Mouse (Mus musculus) CD8-positive naive resting alpha-beta T cell, adult 2 months (primary cell): ENCODE data around the gene Camta1.
A peak's percentile ranks its signal among the peaks of the same experiment; 100 is the strongest.

Source experiments
- DNase-seq, 2 experiments: peaks; one replicate each; pipeline ENCODE4 v3.0.0; 2022; ENCODE audit warnings: low read depth in 2 of 2, low spot score in 2 of 2

Camta1 gene

GRCm38 (mm10) chr4:151336413-151336812 lies 525.3 kb downstream of the Camta1 start:
- no peak for DNase-seq

- peak in 1 of 2 experiments; percentile 6 for DNase-seq
These were observed 526.5 kb downstream of the Camta1 start for GRCm38 (mm10) chr4:151334951-151335742.

GRCm38 (mm10) chr4:151332074-151332849 lies 529.4 kb downstream of the Camta1 start:
- DNase-seq: no peak

DNA sequence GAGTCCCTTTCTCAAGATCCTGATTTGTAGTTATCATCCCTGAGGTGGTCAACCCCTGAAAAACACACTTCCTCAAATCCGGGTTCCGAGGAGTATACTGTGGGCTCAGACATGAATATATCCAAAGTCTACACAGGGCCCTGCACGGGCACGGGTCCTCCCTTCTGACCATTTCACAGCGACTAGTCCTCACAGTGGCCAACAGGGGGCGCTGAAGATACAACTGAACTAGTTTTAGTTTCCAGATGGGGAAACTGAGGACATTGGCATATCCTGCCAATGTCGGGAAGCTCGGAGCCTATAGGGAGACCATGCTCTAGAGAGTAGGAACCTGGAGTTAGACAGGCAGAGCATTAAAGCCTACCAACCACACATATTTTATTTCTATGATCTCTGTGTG lies 530.7 kb downstream of the Camta1 start:
- no peak for DNase-seq

- DNase-seq: no peak
These were observed 533.6 kb downstream of the Camta1 start for GRCm38 (mm10) chr4:151328071-151328470.

GRCm38 (mm10) chr4:151326971-151327686 lies 534.5 kb downstream of the Camta1 start:
- no peak for DNase-seq

DNA sequence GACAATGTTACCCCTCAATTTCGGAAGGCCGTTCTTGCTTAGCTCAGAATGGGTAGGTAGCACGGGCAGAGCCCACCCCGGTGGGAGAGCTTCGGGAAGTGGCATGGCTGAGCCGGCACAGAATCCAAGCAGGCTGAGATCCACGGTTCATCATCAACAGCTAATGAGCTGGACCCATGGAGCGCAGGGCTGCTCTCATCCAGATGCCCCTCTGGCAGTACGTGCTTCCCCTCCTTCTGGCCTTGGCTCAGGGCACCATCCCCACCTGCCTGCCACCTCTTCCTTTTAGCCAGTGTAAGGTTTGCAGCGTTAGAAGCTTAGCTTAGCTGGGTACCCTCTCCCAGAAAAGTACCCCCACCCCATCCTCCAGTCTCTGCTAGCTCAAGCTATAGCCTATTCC lies 545.2 kb downstream of the Camta1 start:
- DNase-seq: no peak

DNA sequence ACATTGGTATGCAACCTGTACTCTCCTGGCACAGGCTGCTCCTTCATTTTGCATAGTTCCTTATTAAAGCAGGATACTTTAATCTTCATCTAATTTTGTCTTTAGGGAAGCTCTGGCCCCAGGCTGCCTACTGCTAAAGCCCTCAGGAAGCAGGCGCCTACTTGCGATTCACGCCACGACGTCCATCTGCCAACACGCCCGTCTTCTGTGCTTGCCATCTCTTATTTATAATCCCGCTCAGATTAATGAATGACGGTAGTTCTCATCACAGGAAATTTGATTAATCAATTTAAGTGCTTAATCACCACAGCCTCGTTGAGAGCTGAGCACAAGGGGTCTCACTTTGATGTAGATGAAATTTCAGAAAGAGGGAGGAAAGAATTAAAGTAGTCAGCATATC lies 546.0 kb downstream of the Camta1 start:
- no peak for DNase-seq

GRCm38 (mm10) chr4:151310773-151311172 lies 550.9 kb downstream of the Camta1 start:
- DNase-seq: no peak

GRCm38 (mm10) chr4:151310056-151310685 lies 551.5 kb downstream of the Camta1 start:
- no peak for DNase-seq

DNA sequence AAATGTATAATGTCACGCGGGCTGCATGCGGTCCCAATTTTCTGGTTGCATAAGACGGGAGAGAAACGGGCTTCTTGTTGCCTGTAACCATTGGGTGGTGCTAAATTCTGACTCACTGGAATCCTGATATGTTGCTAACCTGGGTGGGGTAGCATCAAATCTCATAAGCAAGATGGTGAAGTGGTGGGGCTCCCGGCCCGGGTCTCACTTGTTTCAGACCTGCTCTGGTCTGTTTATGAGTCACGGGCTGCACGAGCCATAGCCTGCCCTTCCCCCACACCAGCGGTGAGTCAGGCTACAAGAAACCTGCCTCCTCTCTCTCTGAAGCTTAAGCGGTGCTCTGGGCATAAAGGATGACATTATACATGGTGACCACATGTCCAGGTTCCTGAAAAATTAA lies 554.8 kb downstream of the Camta1 start:
- no peak for DNase-seq

DNA sequence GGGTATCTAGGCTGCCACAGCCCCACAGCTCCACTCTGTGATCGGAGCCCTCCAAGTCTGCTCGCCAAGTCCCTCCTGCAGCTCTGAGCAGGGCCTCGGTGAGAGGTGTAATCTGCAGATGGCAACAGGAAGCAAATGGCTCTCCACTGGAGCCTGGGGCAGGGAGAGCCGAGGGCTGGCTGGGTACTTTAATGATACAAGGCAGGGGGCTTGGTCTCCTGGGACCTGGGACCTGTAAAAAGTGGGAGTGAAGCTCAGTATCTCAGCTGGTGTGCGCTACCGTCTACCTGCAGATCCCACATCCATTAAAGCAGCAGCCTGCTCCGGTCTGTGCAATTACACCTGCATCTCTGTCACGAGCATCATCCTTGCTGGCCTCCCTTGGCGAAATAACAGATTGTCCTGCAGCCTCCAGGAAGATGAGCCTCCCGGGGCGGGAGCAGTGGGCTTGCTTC lies 555.3 kb downstream of the Camta1 start:
- no peak for DNase-seq

- no peak for DNase-seq
These were observed 555.9 kb downstream of the Camta1 start for GRCm38 (mm10) chr4:151305761-151306160.

DNA sequence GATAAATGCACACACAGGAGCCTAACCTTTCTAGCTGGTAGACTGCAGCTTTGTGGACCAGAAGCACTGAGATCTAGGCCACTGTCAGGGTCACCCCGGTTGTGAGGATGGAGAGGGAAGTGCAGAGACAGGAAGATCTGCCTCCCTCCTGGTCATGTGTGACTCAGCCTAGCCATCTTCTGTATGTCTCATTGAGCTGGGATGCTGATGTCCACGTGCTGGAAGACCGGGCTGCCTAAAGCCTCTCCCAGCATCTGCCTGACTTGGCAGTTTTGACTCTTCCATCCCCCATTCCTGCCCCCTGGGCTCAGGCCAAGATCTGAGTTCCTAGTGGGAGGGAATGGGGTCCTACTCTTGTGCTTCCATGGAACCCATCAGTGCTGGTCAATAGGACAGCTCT lies 557.7 kb downstream of the Camta1 start:
- no peak for DNase-seq

DNA sequence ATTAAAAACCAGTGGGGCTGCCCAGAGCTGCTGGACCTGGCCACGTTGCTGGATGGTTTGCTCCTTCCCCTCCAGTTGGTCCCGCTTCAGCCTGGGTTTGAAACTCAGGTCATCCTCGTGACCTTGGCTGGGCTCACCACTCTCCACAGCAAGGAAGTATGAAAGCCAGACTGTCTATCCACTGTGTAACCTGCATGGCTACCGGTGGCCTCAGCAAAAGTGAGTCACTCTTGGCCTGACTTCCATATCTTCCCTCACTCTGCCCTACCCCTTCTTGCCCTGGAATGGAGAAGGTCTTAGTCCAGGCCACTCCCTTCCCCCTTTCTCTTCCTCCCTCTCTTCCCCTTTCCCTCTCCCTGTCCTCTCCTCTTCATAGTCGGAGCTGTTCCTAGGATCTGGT lies 558.2 kb downstream of the Camta1 start:
- DNase-seq: no peak

- DNase-seq: no peak
These were observed 559.2 kb downstream of the Camta1 start for GRCm38 (mm10) chr4:151302195-151303126.

- no peak for DNase-seq
These were observed 560.3 kb downstream of the Camta1 start for GRCm38 (mm10) chr4:151301337-151301736.

DNA sequence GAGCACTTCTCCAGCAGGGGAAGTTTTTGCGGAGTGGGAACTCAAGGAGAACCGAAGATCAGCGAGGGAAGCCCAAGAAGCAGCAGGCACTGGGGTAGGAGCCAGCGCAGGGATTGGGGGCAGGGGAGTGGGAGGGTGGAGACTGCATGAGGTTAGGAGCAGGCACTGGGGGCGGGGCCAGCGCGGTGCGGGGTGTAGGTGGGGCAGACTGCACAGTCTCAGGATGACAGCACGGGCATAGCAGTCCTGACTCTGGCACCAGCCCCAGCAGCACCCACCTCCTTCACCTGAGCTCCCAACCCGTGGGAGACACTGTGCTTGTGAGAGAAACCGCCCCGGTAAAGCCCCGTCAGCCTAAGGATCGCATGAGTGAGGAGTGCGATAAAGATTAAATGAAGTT lies 561.0 kb downstream of the Camta1 start:
- DNase-seq: no peak

DNA sequence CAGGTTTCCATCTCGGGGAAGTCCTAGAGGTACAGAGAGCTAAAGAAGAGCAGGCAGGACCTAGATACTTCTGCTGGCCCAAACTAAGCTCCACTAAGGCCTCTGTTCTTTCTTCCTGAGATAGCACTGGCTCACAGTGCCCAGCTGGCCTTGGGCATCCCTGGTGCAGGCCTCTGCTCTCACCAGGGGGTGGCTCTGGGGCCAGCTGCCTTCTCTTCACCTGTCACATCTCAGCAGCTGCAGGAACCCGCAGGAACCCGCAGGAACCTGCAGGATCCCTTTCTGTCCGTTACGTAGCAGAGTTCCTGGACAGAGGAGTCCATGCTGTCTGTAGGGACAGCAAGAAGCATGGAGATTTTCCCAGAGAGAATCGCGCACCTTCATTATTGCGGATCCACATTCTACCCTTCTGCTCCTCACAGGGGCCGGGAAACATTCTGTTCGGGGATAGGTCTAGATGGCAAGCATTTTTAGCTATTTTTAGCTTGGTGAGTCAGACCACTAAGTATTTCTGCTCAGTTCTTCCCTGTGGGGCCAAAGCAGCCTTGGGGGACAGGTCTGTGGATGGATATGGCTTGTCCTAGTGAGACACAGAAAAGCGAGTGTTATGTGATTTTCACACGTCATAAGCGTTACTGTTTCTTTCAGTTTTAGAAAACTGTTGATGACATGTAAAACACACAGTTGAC lies 566.0 kb downstream of the Camta1 start:
- no peak for DNase-seq
